Mouse (Mus musculus) kidney, embryonic 16.5 days (tissue): Measurements from ENCODE around the gene Dnmt1. TPM values are rescaled to one million over a fixed set of nuclear protein-coding genes. Genes with fewer than 3 reads are reported as not detected.
"Not testable (repeated sequence)": the region's sequence is repeated elsewhere in the genome, so short reads cannot be mapped to it uniquely, and the experiment has no call there.

Experiments used
- ATAC-seq: fragments of 200-750 bp; cut with Nextera tagmentation; 2 replicates; pipeline ENCODE4 v1.8.0; 2017; ENCODE audit warnings: moderate TSS enrichment; ENCODE audit not compliant: low FRiP score, low TSS enrichment
- H3K27ac ChIP-seq: fragments of 300-500 bp; sonication (generic); 2 replicates; pipeline ENCODE4 v1.5.1; 2014; ENCODE audit warnings: low read length
- H3K27me3 ChIP-seq: fragments of 300-500 bp; sonication (generic); 2 replicates; pipeline ENCODE4 v1.6.1; 2014; ENCODE audit warnings: low read length, control low read depth, mixed read lengths; ENCODE audit not compliant: insufficient read depth
- H3K36me3 ChIP-seq: fragments of 300-500 bp; sonication (generic); 2 replicates; pipeline ENCODE4 v1.6.1; 2014; ENCODE audit warnings: low read length, control low read depth, mixed read lengths; ENCODE audit not compliant: insufficient read depth
- H3K4me1 ChIP-seq: fragments of 300-500 bp; sonication (generic); 2 replicates; pipeline ENCODE4 v1.6.1; 2014; ENCODE audit warnings: low read length, control low read depth, mixed read lengths; ENCODE audit not compliant: insufficient read depth
- H3K4me2 ChIP-seq: fragments of 300-500 bp; sonication (generic); replicated peaks from 2 replicates; pipeline ENCODE4 v1.6.1; 2014; ENCODE audit warnings: low read depth, low read length
- H3K4me3 ChIP-seq: fragments of 300-500 bp; sonication (generic); 2 replicates; pipeline ENCODE4 v1.5.1; 2014; ENCODE audit warnings: mild to moderate bottlenecking, low read length
- H3K9ac ChIP-seq: fragments of 300-500 bp; sonication (generic); replicated peaks from 2 replicates; pipeline ENCODE4 v1.6.1; 2014; ENCODE audit warnings: low read length
- H3K9me3 ChIP-seq: fragments of 300-500 bp; sonication (generic); 2 replicates; pipeline ENCODE4 v1.6.1; 2016; ENCODE audit warnings: low read length, control low read depth
- WGBS: fragments of 180-500 bp; shearing (Covaris S2); extraction: QIAGEN DNeasy Blood & Tissue Kit; methylation state at CpG from one replicate; pipeline ENCODE4 v1.1.7; 2014; 5-methylcytosine and 5-hydroxymethylcytosine counted together
- polyA plus RNA-seq: library from polyadenylated mRNA; unstranded; fragments of >200 nt; fragmentation: Nextera tagmentation; extraction: Ambion mirVana; gene quantifications from 2 replicates; pipeline ENCODE4 v1.2.1, GENCODE M21; 2015

The Dnmt1 gene
- 107 and 110 TPM in 2 replicates for polyA plus RNA-seq

GRCm38 (mm10) chr9:20959430-20959938 is at the start of gene Dnmt1:
Dnmt1 (minus strand) TSS chr9:20959888.
- Histone ChIP-seq H3K36me3 (no peaks in the 10 kb centered on the region), H3K27me3 (no peaks in the 10 kb centered on the region), H3K4me1 (no peaks in the 10 kb centered on the region), H3K9ac (no peak within 1 kb of the TSS), H3K9me3 (no peaks in the 10 kb centered on the region), H3K4me2 (no peak within 1 kb of the TSS), H3K4me3 (no peak within 1 kb of the TSS), H3K27ac (no peak within 1 kb of the TSS)
- no peak for ATAC-seq
- 85% methylated on average over 2 of the region's 2 CpGs for WGBS

DNA sequence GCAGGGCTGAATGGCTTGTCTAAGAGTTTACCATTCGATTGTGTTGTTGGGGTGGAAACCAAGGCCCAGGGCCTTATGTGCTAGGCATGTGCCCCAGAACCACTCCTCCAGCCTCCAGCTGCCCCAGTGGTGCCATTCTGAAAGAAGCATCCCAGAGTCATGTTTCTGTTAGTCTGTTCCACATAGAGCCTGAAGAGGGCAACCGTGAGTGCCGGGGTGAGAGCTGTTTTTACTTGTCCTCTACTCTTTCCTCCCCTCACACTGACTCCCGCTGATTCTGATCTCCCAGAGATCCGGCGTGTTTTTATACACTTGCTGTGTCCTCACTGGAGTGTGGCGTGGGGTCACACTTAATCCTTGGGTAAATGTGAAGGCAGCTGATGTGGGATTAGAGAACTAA is 48.3 kb upstream of the Dnmt1 start:
- Histone ChIP-seq H3K36me3 (peaks cover 34% of the 10 kb centered on the region), H3K9ac (no peak overlapping the region), H3K4me3 (no peak overlapping the region), H3K9me3 (no peaks in the 10 kb centered on the region), H3K27ac (no peak overlapping the region), H3K4me2 (no peak overlapping the region), H3K27me3 (no peaks in the 10 kb centered on the region), H3K4me1 (0 out of 2 replicates have a peak, but pooled peaks cover 4% of the 10 kb centered on the region)
- WGBS: 81% methylated on average over 7 of the region's 7 CpGs
- ATAC-seq: no peak

DNA sequence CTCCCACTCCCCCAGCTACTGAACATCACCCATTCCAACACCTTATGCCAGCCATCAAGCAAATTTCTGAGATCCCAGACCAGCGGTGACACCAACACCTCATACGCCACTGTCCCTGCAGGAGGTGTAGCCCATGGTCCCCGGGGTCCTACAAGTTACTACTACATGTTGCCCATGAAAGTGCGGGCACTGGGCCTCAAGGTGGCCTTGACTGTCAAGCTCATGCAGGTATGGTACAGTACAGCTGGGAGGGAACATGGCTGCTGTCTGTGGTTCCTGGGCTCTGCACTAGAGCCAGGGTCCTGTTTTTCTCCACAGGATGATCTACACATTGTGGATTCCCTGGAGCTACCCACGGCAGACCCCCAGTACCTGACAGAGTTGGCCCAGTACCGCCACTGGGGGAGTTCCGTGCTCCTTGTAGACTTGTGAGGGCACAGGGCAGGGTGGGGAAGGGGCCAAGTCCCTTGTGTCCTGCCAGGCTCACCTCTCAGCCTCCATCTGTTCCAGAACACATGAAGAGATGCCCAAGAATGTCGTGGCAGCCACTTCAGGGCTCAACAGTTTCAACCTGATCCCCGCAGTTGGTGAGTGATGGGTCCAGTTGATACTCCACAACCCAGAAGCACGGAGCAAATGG is 47.7 kb upstream of the Dnmt1 start:
- no peak for ATAC-seq
- no peak overlapping the region for H3K4me2 ChIP-seq
- H3K9me3 ChIP-seq: no peaks in the 10 kb centered on the region
- no peaks in the 10 kb centered on the region for H3K27me3 ChIP-seq
- no peak overlapping the region for H3K4me3 ChIP-seq
- peaks cover 34% of the 10 kb centered on the region for H3K36me3 ChIP-seq
- H3K27ac ChIP-seq: no peak overlapping the region
- 91% methylated on average over 10 of the region's 10 CpGs for WGBS
- H3K4me1 ChIP-seq: 0 out of 2 replicates have a peak, but pooled peaks cover 4% of the 10 kb centered on the region
- no peak overlapping the region for H3K9ac ChIP-seq

- peak; percentile 83 for ATAC-seq
- peak within 1 kb of the TSS; percentile 87 for H3K9ac ChIP-seq
- no peaks in the 10 kb centered on the region for H3K4me1 ChIP-seq
- H3K36me3 ChIP-seq: peaks cover 26% of the 10 kb centered on the region
- WGBS: under 1% methylated on average over 72 of the region's 72 CpGs
- peak within 1 kb of the TSS; percentile 67 for H3K27ac ChIP-seq
- H3K4me2 ChIP-seq: peak within 1 kb of the TSS; percentile 64
- no peaks in the 10 kb centered on the region for H3K27me3 ChIP-seq
- H3K4me3 ChIP-seq: peak within 1 kb of the TSS; percentile 86
- H3K9me3 ChIP-seq: no peaks in the 10 kb centered on the region
These were observed 43.2 kb upstream of the Dnmt1 start, which contains the start of gene Mrpl4 for GRCm38 (mm10) chr9:21002627-21003551. Mrpl4 (plus strand) TSS chr9:21002738.

GRCm38 (mm10) chr9:21002270-21002626 is 42.6 kb upstream of the Dnmt1 start:
- peak; percentile 6 for ATAC-seq

GRCm38 (mm10) chr9:21001651-21002200 is 42.0 kb upstream of the Dnmt1 start:
- no peak overlapping the region for H3K4me2 ChIP-seq
- H3K9me3 ChIP-seq: no peaks in the 10 kb centered on the region
- no peaks in the 10 kb centered on the region for H3K27me3 ChIP-seq
- H3K4me1 ChIP-seq: no peaks in the 10 kb centered on the region
- peaks cover 14% of the 10 kb centered on the region; the same call in 1 of the 2 replicates for H3K36me3 ChIP-seq
- H3K27ac ChIP-seq: no peak overlapping the region
- no peak overlapping the region for H3K9ac ChIP-seq
- WGBS: 51% methylated on average over 6 of the region's 6 CpGs
- no peak overlapping the region for H3K4me3 ChIP-seq
- ATAC-seq: no peak

More at GRCm38 (mm10) chr9:21002270-21002626, 42.6 kb upstream of the Dnmt1 start:
- H3K36me3 ChIP-seq: peaks cover 19% of the 10 kb centered on the region
- H3K27me3 ChIP-seq: no peaks in the 10 kb centered on the region
- peak overlapping the region; percentile 64 for H3K4me2 ChIP-seq
- peak overlapping the region; percentile 86 for H3K4me3 ChIP-seq
- 6% methylated on average over 7 of the region's 7 CpGs for WGBS
- peak overlapping the region; percentile 67 for H3K27ac ChIP-seq
- no peaks in the 10 kb centered on the region for H3K9me3 ChIP-seq
- peak overlapping the region; percentile 87 for H3K9ac ChIP-seq
- no peaks in the 10 kb centered on the region for H3K4me1 ChIP-seq

- Histone ChIP-seq H3K4me3 (no peak overlapping the region), H3K27me3 (no peaks in the 10 kb centered on the region), H3K4me2 (no peak overlapping the region), H3K27ac (no peak overlapping the region), H3K9me3 (no peaks in the 10 kb centered on the region), H3K9ac (no peak overlapping the region), H3K4me1 (no peaks in the 10 kb centered on the region), H3K36me3 (0 out of 2 replicates have a peak, but pooled peaks cover 6% of the 10 kb centered on the region)
- ATAC-seq: no peak
These were observed 41.1 kb upstream of the Dnmt1 start for GRCm38 (mm10) chr9:21000811-21001210.

DNA sequence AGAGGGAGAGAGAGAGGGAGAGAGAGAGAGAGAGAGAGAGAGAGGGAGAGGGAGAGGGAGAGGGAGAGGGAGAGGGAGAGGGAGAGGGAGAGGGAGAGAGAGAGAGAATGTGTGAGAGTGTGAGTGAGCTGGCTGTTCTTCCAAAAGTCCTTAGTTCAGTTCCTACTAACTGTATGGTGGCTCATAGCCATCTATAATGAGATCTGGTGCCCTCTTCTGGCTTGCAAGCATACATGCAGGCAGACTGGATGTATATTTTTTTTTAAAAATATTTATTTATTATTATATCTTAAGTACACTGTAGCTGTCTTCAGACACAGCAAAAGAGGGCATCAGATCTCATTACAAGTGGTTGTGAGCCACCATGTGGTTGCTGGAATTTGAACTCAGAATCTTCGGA is 38.6 kb upstream of the Dnmt1 start:
- H3K9ac ChIP-seq, H3K4me1 ChIP-seq, ATAC-seq, H3K27ac ChIP-seq, H3K4me2 ChIP-seq, H3K27me3 ChIP-seq, H3K4me3 ChIP-seq, H3K36me3 ChIP-seq, H3K9me3 ChIP-seq: not testable (repeated sequence)
- WGBS: 68% methylated on average over 1 of the region's 1 CpGs

DNA sequence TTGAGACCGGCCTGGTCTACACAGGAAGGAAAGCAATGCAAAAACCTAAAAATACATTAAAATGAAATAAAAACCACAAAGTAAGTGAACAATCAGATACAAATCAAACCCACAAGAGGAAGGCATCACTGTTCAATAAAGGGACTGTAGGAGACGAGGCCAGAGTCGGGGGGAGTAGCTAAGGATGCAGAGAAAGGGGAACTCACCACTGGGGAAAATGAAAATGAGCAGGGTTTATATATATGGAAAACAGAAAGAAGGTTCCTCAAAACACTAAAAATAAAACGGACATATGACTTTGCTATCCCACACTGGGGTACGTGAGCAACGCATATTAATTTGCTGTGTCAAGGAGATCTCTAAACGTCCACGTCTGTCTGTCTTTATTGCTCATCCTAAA is 37.4 kb upstream of the Dnmt1 start:
- H3K27ac ChIP-seq: no peak overlapping the region
- WGBS: 87% methylated on average over 8 of the region's 8 CpGs

More for the DNA sequence above, 37.4 kb upstream of the Dnmt1 start:
- Histone ChIP-seq H3K9ac (no peak overlapping the region), H3K4me3 (no peak overlapping the region), H3K4me2 (no peak overlapping the region), H3K9me3 (no peaks in the 10 kb centered on the region), H3K27me3 (no peaks in the 10 kb centered on the region), H3K4me1 (no peaks in the 10 kb centered on the region; the same call in 1 of the 2 replicates), H3K36me3 (no peaks in the 10 kb centered on the region)
- no peak for ATAC-seq
